Mouse (Mus musculus): ENCODE results near the gene Nfkbie.

DNA sequence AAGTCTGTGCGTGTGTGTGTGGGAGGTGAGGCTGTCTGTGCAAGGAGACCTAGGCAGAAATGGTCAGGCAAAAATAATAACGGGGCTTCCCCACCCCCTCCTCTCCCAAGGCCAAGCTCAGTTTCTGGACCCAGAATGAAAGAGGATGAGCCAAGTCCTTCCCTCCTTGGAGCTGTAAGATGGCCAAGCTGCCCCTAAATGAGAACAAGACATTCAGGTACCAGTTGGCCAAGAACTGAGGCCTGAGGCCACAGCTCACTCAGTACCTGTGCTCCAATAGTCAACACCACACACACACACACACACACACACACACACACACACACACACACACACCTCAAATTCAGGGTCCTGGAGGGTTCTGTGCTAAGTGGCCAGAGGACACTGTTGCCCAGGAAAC, 12.8 kb upstream of the Nfkbie start:
- TF ChIP-seq POLR2A (IDR thresholded peaks at IDR 0.05; ENCODE audit: low read depth, low read length) (no peak), CTCF (IDR thresholded peaks at IDR 0.05; ENCODE audit: borderline replicate concordance, insufficient read depth, low read length) (no peak)

All from embryonic fibroblast, embryonic 13.5 days (primary cell).